Mouse (Mus musculus) bone marrow macrophage, adult 2 months (primary cell): ENCODE results near the gene Pacsin2. TPM values are rescaled to one million over a fixed set of nuclear protein-coding genes. Genes with fewer than 3 reads are reported as not detected.
"Not testable (repeated sequence)": the region's sequence is repeated elsewhere in the genome, so short reads cannot be mapped to it uniquely, and the experiment has no call there.

ENCODE experiments used
- H3K27ac ChIP-seq: 2 replicates; pipeline ENCODE4 v1.5.1; 2012; ENCODE audit warnings: low read depth, low read length; ENCODE audit not compliant: insufficient read depth
- H3K4me1 ChIP-seq: 2 replicates; pipeline ENCODE4 v1.6.1; 2012; ENCODE audit warnings: low read length; ENCODE audit not compliant: control insufficient read depth, insufficient read depth
- H3K4me3 ChIP-seq: 2 replicates; pipeline ENCODE4 v1.5.1; 2012; ENCODE audit warnings: mild to moderate bottlenecking, low read length, moderate library complexity; ENCODE audit not compliant: insufficient read depth
- CTCF ChIP-seq: IDR thresholded peaks from 2 replicates; pipeline ENCODE4 v1.5.1; 2012; ENCODE audit warnings: low read depth, mild to moderate bottlenecking, low read length, moderate library complexity
- POLR2A ChIP-seq: IDR thresholded peaks from 2 replicates; pipeline ENCODE4 v1.6.1; 2012; ENCODE audit warnings: mild to moderate bottlenecking, low read depth, low read length, borderline replicate concordance
- polyA plus RNA-seq: library from polyadenylated mRNA; stranded (reverse); fragments of >200 nt; gene quantifications from 2 replicates; pipeline ENCODE4 v1.2.4, GENCODE M21; 2012; ENCODE audit not compliant: missing spikeins, insufficient read depth, insufficient read length

Gene Pacsin2
- polyA plus RNA-seq, 1 experiment, result 63.7 TPM

DNA sequence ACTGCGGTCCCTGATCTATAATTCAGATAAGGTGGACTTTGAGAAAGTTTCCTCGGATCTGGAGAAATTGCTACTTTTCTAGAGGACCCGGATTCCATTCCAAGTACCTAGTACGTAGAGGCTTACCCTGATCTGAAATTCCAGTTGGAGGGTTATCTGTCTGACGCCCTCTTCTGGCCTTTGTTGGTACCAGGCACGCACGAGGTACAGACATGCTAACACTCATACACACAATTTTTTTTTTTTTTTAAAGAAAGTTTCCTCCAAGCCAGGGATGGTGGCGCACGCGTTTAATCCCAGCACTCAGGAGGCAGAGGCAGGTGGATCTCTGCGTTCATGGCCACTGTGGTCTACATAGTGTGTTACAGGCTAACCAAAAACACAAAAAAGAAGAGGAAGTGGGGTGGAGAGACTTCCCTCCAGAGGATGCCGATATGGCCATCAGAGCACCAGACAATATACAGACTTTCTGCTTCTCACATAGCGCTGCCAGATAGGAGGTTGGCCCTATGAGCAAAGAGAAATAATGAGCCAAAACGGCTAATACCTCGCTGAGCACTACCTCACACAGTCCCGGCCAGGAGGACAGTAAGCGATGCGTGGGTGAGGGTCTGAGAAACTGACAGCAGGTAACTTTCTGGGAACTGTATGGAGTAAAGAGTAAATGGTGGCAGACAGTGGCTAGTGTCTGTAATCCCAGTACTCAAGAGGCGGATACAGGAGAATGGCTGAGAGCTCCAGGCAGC, 672 bp upstream of the Pacsin2 start:
- TF ChIP-seq CTCF (peak; percentile 76; the same call in 1 of the 2 replicates), POLR2A (no peak)
- Histone ChIP-seq H3K4me1 (peaks cover 16% of the 10 kb centered on the region), H3K4me3 (peak overlapping the region; percentile 24; the same call in 1 of the 2 replicates), H3K27ac (no peak overlapping the region; the same call in 1 of the 2 replicates)

DNA sequence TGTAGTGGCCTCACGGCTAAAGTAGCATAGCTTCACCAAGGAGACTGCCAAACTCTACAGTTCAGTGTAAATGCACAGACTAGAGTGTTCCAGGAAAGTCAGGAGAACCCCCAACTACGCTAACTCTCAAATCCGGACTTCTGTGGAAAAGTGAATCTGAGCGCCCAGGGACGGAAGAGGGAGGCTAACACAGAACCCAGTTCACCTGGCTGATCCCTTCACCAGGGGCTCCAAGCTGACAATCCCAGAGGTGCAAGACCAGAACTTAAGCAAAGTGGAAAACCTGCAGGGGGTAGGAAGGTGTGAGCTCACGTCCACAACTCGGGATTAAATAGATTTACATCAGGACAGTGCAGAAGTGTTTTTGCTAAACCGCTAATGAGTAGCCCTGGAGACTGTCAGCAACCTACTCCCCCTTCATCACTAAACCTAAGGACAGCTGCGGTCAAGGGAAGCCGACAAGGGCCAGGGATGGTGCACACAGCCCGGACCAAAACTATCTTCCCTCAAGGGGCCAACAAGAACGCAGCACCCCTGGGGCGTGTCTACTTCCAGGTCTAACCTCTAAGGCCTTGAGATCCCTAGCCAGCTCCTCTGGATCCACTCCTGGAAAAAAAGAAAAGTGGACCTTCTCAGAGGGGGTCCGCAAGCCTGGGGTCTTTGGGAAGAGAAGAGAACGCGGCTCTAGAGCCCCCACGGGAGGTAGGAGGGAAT, 880 bp downstream of the Pacsin2 start:
- no peak for TF ChIP-seq CTCF
- TF ChIP-seq POLR2A, result no peak
- Histone ChIP-seq H3K27ac (peak overlapping the region; percentile 58; the same call in 1 of the 2 replicates), H3K4me1 (peaks cover 16% of the 10 kb centered on the region), H3K4me3 (peak overlapping the region; percentile 94)

- not testable (repeated sequence) for H3K4me3 ChIP-seq, H3K27ac ChIP-seq
- peaks cover 16% of the 10 kb centered on the region for H3K4me1 ChIP-seq
Observed at GRCm38 (mm10) chr15:83462349-83462748, 2.1 kb downstream of the Pacsin2 start.

DNA sequence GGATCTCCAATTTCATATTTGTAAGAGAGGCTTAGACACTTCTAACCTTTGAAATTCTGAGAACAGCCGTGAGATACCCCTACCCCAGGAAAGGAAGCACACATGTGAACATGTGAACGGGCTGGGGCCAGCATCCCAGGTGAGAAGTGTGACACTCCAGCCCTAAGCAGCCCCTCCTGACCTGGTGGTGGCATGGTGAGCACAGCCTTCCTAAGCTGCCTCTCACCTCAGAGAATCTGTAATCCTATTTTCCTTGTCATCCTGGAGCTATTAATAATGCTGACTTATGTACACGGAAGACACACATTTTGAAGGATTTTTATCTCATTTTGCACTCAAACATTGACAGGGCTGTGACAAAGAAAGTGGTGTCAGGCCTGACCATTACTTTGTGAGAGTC, 3.5 kb downstream of the Pacsin2 start:
- H3K4me1 ChIP-seq, result peaks cover 13% of the 10 kb centered on the region
- TF ChIP-seq CTCF (no peak), POLR2A (no peak)

DNA sequence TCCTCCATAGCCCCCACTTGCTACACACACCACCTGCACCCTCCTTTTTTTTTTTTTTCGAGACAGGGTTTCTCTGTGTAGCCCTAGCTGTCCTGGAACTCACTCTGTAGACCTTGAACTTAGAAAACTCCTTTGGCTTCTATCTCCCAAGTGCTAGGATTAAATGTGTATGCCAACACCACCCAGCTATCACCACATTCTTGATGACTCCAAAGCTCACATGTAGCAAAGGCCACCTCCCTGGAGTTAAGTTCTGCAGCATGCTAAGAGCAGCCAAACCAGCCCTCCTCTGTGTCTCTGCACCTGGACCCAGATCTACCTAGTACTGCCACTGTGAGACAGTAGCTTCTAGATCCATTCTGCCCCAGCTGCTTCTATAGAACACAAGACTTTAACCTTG, 6.9 kb downstream of the Pacsin2 start:
- Histone ChIP-seq H3K27ac (no peak overlapping the region), H3K4me1 (peaks cover 22% of the 10 kb centered on the region), H3K4me3 (no peak overlapping the region)
- TF ChIP-seq CTCF, result no peak
- no peak for TF ChIP-seq POLR2A

More for the DNA sequence above, 3.5 kb downstream of the Pacsin2 start:
- H3K4me3 ChIP-seq, result no peak overlapping the region
- H3K27ac ChIP-seq, result no peak overlapping the region

DNA sequence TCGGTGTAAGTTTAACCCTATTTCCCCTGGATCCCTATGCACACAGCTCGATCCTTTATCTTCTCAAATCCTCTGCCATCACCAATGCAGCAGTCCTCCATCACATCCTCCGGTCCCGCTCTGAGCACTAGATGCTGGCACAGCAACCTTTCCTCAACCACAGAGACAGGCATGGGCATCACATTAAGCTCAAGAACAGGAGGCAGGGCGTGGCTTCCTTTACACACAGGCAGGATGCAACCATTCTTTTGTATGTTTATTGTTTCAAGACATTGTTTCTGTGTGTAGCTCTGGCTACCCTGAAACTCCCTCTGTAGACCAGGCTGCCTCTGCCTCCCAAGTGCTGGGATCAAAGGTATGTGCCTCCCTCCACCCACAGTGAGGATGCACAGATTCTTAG, 8.8 kb downstream of the Pacsin2 start:
- Histone ChIP-seq H3K4me1 (peaks cover 38% of the 10 kb centered on the region), H3K4me3 (no peak overlapping the region), H3K27ac (no peak overlapping the region)
- no peak for TF ChIP-seq POLR2A
- TF ChIP-seq CTCF, result no peak

GRCm38 (mm10) chr15:83455034-83455433, 9.4 kb downstream of the Pacsin2 start:
- Histone ChIP-seq H3K4me3 (no peak overlapping the region), H3K27ac (no peak overlapping the region), H3K4me1 (peaks cover 39% of the 10 kb centered on the region)
- TF ChIP-seq POLR2A (no peak), CTCF (no peak)

GRCm38 (mm10) chr15:83454419-83454818, 10.0 kb downstream of the Pacsin2 start:
- TF ChIP-seq CTCF (no peak), POLR2A (no peak)
- Histone ChIP-seq H3K27ac (no peak overlapping the region), H3K4me3 (no peak overlapping the region), H3K4me1 (peaks cover 45% of the 10 kb centered on the region)

GRCm38 (mm10) chr15:83453879-83454278, 10.5 kb downstream of the Pacsin2 start:
- no peak overlapping the region for H3K4me3 ChIP-seq
- peaks cover 46% of the 10 kb centered on the region for H3K4me1 ChIP-seq
- no peak overlapping the region for H3K27ac ChIP-seq
- TF ChIP-seq CTCF, result no peak
- no peak for TF ChIP-seq POLR2A

DNA sequence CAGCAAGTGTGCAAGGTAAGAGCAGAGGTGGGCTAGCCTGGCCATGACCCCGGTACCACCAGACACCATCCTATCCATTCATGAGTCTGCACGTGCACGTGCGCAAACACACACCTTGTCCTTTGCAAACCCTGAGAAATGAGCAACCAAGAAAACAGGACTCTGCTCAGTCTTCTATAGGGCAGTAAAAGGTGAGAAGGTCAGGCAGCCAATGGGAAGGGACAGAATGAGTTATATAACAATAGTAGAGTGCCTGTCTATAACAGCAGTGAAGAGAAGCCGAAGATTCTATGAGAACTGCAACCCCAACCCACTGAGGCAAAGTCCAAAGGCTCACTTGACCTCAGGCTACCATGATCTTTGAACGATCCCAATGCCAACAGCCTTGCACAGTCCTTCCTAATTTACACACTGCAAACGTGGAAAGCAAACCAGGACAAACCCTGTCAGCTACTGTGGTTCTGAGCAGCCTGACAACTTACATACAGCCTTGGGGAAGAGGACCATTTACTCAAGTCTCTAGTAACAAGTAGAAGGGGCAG, 12.1 kb downstream of the Pacsin2 start:
- TF ChIP-seq CTCF, result no peak
- TF ChIP-seq POLR2A, result no peak
- Histone ChIP-seq H3K27ac (no peak overlapping the region), H3K4me3 (no peak overlapping the region), H3K4me1 (peaks cover 62% of the 10 kb centered on the region)
